Mouse (Mus musculus) heart, adult 2 months (tissue): ENCODE data around the gene Nudt3.
A peak's percentile ranks its signal among the peaks of the same experiment; 100 is the strongest.

Experiments
- CTCF ChIP-seq: fragments of 200-600 bp; IDR thresholded peaks from 2 replicates; pipeline ENCODE4 v1.8.1; 2022; ENCODE audit warnings: antibody characterized with exemption, mild to moderate bottlenecking, moderate library complexity
- EP300 ChIP-seq: fragments of 200-500 bp; IDR thresholded peaks from 2 replicates; pipeline ENCODE4 v1.6.1; 2011; ENCODE audit warnings: low read depth, low read length, control low read depth; ENCODE audit not compliant: insufficient read depth
- POLR2A ChIP-seq: fragments of 200-500 bp; IDR thresholded peaks from 2 replicates; pipeline ENCODE4 v1.6.1; 2011; ENCODE audit warnings: mild to moderate bottlenecking, low read depth, low read length, control low read depth; ENCODE audit not compliant: insufficient read depth

DNA sequence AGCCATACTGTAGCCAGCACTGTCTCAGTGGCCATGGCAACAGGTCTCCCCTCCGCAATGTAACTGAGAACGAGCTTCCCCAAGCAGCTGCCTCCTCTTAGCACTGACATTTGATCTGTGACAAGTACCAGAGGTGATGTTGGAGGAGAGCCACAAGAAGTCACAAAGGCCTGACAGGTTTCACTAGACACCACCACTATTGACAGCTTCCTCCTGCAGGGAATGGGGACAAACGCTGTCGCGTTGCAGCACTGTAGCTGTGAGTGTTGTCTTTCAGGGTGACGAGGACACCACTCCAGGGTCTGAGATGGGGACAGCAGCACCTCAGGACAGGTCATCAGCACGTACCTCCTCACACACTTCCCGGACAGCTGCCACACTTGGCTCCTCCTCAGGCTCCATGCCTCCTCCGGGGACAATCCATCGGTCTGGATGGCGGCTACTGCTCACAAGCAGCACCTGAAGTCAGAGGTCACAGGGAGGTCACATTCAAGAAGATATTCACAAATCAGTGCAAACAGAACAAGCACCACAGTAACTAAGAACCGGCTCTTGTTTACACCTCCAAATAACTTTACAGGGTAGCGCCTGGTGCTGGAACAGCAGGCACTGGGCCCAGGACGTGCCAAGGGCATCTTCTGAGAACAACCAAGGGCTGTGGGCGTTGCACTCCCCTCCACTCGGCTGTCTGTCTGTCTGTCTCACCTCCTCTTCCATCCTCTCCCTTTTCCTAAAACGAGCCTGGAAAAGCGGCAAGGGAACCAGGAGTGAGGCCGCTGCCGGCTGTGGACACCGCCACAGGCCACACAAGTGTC is 26.7 kb downstream of the Nudt3 start:
- TF ChIP-seq CTCF (no peak), POLR2A (0 out of 2 replicates have a peak, but pooled peaks have one; percentile 24), EP300 (peak; percentile 74; the same call in 1 of the 2 replicates)
